Mouse (Mus musculus): ENCODE data around the gene Tex12. TPM values are rescaled to one million over a fixed set of nuclear protein-coding genes. Genes with fewer than 3 reads are reported as not detected.

The Tex12 gene
- total and polyA plus RNA-seq, 2 experiments from 2014 or later = 0.17 TPM; not detected in 1

DNA sequence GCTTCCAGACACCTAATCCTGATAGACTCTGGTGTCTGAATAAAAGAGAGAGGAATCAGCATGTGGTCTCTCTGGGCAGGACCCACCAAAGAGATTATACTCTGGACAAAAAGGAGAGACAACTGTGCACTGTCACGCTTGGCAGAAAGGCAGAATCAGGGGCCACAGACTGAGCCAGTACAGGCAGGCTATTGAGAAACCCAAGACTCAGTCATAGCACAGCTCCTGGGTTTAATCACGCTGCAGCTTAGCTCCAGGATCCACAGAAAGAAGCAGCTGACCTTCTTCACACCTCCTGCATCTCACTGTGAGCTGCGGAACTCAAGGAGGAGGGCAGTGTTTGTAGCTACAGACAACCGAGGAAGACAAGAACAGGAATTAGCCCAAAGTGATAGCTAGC, 19.2 kb upstream of the Tex12 start:
- no peaks in the 10 kb centered on the region for H3K4me1 ChIP-seq (ENCODE audit: insufficient read depth)
- no peak overlapping the region for H3K27ac ChIP-seq (ENCODE audit: low read depth, low read length)
- ATAC-seq = no peak
- TF ChIP-seq CTCF (IDR thresholded peaks at IDR 0.05; ENCODE audit: low read depth) = no peak
- H3K9ac ChIP-seq = no peak overlapping the region
- no peak overlapping the region for H3K4me2 ChIP-seq (ENCODE audit: low read depth)
- DNase-seq = no peak
- H3K9me3 ChIP-seq (ENCODE audit: low read length) = no peaks in the 10 kb centered on the region
- H3K36me3 ChIP-seq (ENCODE audit: insufficient read depth) = no peaks in the 10 kb centered on the region
- no peaks in the 10 kb centered on the region for H3K27me3 ChIP-seq (ENCODE audit: insufficient read depth, low read length)
- WGBS = 25% methylated on average over 4 of the region's 4 CpGs
- no peak overlapping the region for H3K4me3 ChIP-seq (ENCODE audit: low read depth, low read length)

DNA sequence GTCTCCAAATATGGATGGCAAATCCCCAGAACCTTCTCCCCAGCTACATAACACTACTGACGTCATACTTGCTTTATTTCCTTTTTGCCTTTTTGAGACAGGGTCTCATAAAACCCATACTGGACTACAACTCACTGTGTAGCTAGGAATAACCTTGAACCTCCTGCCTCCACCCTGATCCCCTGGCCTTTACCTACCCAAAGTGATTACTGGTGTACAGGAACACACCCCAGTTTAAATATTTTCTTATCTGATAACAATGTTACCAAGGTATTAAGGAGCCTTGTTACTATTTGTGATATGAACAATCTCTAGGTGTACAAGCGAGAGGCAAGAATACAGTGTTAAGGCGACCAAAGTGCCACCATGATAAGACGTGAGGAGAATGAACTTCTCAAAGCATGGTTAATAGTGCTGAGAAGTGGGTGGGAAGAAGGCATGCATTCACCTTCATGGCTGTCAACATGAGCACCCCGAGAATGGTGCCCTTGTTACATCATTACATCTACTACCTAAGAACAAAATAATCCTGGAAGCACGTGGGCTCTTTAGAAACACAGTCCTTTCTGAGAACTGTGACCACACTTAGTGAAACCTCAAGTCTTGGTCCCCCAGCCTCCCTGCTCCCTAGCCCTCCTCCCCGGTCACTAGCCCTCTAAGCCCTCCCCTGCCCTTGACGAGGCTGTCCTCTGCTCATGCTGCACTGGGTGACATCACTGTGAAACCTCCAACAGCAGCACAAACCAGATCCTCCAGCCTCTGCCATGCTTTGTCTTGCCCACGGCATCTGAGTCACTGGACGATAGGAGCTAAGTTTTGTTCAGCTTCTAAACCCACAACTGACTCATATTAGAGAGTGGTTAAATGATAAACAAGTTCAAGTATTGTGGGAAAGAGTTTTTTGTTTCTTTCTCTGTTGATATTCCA, 8.7 kb upstream of the Tex12 start:
- Histone ChIP-seq H3K36me3 (ENCODE audit: insufficient read depth) (no peaks in the 10 kb centered on the region), H3K9me3 (ENCODE audit: low read length) (no peaks in the 10 kb centered on the region), H3K27ac (ENCODE audit: low read depth, low read length) (no peak overlapping the region), H3K27me3 (ENCODE audit: insufficient read depth, low read length) (no peaks in the 10 kb centered on the region), H3K4me1 (ENCODE audit: insufficient read depth) (no peaks in the 10 kb centered on the region), H3K4me2 (ENCODE audit: low read depth) (no peak overlapping the region), H3K4me3 (ENCODE audit: low read depth, low read length) (no peak overlapping the region), H3K9ac (no peak overlapping the region)
- no peak for TF ChIP-seq CTCF (IDR thresholded peaks at IDR 0.05; ENCODE audit: low read depth)
- WGBS = 81% methylated on average over 10 of the region's 10 CpGs
- ATAC-seq (no peak), DNase-seq (no peak)

- H3K4me3 ChIP-seq (ENCODE audit: low read depth, low read length) = no peak overlapping the region
- no peak overlapping the region for H3K4me2 ChIP-seq (ENCODE audit: low read depth)
- no peak for TF ChIP-seq CTCF (IDR thresholded peaks at IDR 0.05; ENCODE audit: low read depth)
- ATAC-seq (no peak), DNase-seq (no peak)
- no peaks in the 10 kb centered on the region for H3K4me1 ChIP-seq (ENCODE audit: insufficient read depth)
- H3K36me3 ChIP-seq (ENCODE audit: insufficient read depth) = no peaks in the 10 kb centered on the region
- no peaks in the 10 kb centered on the region for H3K27me3 ChIP-seq (ENCODE audit: insufficient read depth, low read length)
- WGBS = 95% methylated on average over 2 of the region's 2 CpGs
- H3K9ac ChIP-seq = no peak overlapping the region
- H3K9me3 ChIP-seq (ENCODE audit: low read length) = no peaks in the 10 kb centered on the region
- no peak overlapping the region for H3K27ac ChIP-seq (ENCODE audit: low read depth, low read length)
Observed at GRCm38 (mm10) chr9:50567881-50568280, 6.8 kb upstream of the Tex12 start.

DNA sequence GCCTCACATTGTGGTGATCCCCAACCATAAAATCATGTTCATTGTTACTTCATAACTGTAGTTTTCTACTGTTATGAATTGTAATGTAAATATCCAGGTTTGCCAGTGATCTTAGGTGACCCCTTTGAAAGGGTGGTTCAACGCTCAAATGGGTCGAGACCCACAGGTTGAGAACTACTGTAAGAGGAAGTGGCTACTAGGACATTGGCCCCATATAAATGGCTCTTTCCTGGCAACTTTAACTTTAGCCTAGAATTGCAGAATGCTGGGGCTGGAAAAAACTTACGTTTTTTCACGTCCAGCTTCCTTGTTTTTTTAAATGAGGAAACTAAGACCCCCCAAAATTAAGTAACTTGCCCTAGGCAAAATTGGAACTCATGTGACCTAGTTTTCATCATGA, 6.2 kb upstream of the Tex12 start:
- Histone ChIP-seq H3K4me3 (ENCODE audit: low read depth, low read length) (no peak overlapping the region), H3K36me3 (ENCODE audit: insufficient read depth) (no peaks in the 10 kb centered on the region), H3K4me2 (ENCODE audit: low read depth) (no peak overlapping the region), H3K27ac (ENCODE audit: low read depth, low read length) (no peak overlapping the region), H3K9ac (no peak overlapping the region), H3K27me3 (ENCODE audit: insufficient read depth, low read length) (no peaks in the 10 kb centered on the region), H3K9me3 (ENCODE audit: low read length) (no peaks in the 10 kb centered on the region), H3K4me1 (ENCODE audit: insufficient read depth) (no peaks in the 10 kb centered on the region)
- WGBS = 92% methylated on average over 4 of the region's 4 CpGs
- no peak for TF ChIP-seq CTCF (IDR thresholded peaks at IDR 0.05; ENCODE audit: low read depth)
- no peak for DNase-seq
- no peak for ATAC-seq

- 81% methylated on average over 4 of the region's 4 CpGs for WGBS
- no peak overlapping the region for H3K9ac ChIP-seq
- no peaks in the 10 kb centered on the region for H3K9me3 ChIP-seq (ENCODE audit: low read length)
- H3K4me2 ChIP-seq (ENCODE audit: low read depth) = no peak overlapping the region
- DNase-seq = no peak
- no peak for TF ChIP-seq CTCF (IDR thresholded peaks at IDR 0.05; ENCODE audit: low read depth)
- ATAC-seq = no peak
- no peaks in the 10 kb centered on the region for H3K27me3 ChIP-seq (ENCODE audit: insufficient read depth, low read length)
- H3K27ac ChIP-seq (ENCODE audit: low read depth, low read length) = no peak overlapping the region
- H3K4me3 ChIP-seq (ENCODE audit: low read depth, low read length) = no peak overlapping the region
- H3K36me3 ChIP-seq (ENCODE audit: insufficient read depth) = no peaks in the 10 kb centered on the region
- H3K4me1 ChIP-seq (ENCODE audit: insufficient read depth) = no peaks in the 10 kb centered on the region
Observed at GRCm38 (mm10) chr9:50565940-50566339, 4.8 kb upstream of the Tex12 start.

GRCm38 (mm10) chr9:50565173-50565572, 4.0 kb upstream of the Tex12 start:
- WGBS = 75% methylated on average over 7 of the region's 7 CpGs
- Histone ChIP-seq H3K27me3 (ENCODE audit: insufficient read depth, low read length) (no peaks in the 10 kb centered on the region), H3K4me1 (ENCODE audit: insufficient read depth) (no peaks in the 10 kb centered on the region), H3K9me3 (ENCODE audit: low read length) (no peaks in the 10 kb centered on the region), H3K4me2 (ENCODE audit: low read depth) (no peak overlapping the region), H3K36me3 (ENCODE audit: insufficient read depth) (no peaks in the 10 kb centered on the region), H3K9ac (no peak overlapping the region), H3K4me3 (ENCODE audit: low read depth, low read length) (no peak overlapping the region), H3K27ac (ENCODE audit: low read depth, low read length) (no peak overlapping the region)
- ATAC-seq = no peak
- DNase-seq = no peak
- no peak for TF ChIP-seq CTCF (IDR thresholded peaks at IDR 0.05; ENCODE audit: low read depth)

- H3K9me3 ChIP-seq (ENCODE audit: low read length) = no peaks in the 10 kb centered on the region
- H3K36me3 ChIP-seq (ENCODE audit: insufficient read depth) = no peaks in the 10 kb centered on the region
- no peak overlapping the region for H3K9ac ChIP-seq
- DNase-seq = no peak
- TF ChIP-seq CTCF (IDR thresholded peaks at IDR 0.05; ENCODE audit: low read depth) = no peak
- no peak for ATAC-seq
- H3K4me1 ChIP-seq (ENCODE audit: insufficient read depth) = no peaks in the 10 kb centered on the region
- no peak overlapping the region for H3K27ac ChIP-seq (ENCODE audit: low read depth, low read length)
- no peak overlapping the region for H3K4me3 ChIP-seq (ENCODE audit: low read depth, low read length)
- no peaks in the 10 kb centered on the region for H3K27me3 ChIP-seq (ENCODE audit: insufficient read depth, low read length)
- WGBS = 86% methylated on average over 2 of the region's 2 CpGs
- no peak overlapping the region for H3K4me2 ChIP-seq (ENCODE audit: low read depth)
Observed at GRCm38 (mm10) chr9:50561918-50562360, 814 bp upstream of the Tex12 start.

All from forebrain, postnatal 0 days (tissue).